Mouse (Mus musculus) T-helper 17 cell (primary cell): ENCODE measurements at regions not wholly inside any gene's neighbourhood (a gene's known extent, or its start where the extent isn't known, plus 50 kb on each side); places are given as distances from the start of the nearest gene placed in this dataset.

ENCODE experiments used
- in situ Hi-C, 2 experiments: fragments of 300-600 bp; cut with MboI, MseI; formaldehyde crosslinking; loops; 1 replicate in 1 of 2; 2 replicates in 1 of 2; pipeline ENCODE4 v1.15.1; 2025; ENCODE audit warnings: high pct_unique_total_duplicates in 2 of 2

DNA sequence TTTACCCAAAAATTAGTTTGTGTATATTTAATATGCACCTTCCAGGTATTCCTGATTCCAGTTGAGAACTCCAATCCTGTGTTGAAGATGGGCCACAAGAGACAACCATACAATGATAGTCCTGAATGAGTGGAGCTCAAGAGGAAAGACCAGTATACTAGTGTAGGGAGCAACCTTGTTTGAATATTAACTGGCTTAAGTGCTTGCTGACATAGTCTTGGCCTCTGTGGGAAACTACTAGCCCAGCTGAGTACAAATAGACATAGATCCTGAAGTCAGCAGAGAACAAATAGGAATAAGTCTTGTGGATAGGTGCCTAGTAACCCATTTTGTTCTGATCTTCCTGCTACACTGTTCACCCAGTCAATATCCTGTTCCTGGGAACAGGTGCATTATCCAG lies 91.2 kb downstream of the Cldn34b1 start:
- in situ Hi-C loops: loop anchor here in 1 of 2 experiments (10.0 kb wide), 1 partner anchor 474 kb away; no protein-coding TSS in a partner anchor

DNA sequence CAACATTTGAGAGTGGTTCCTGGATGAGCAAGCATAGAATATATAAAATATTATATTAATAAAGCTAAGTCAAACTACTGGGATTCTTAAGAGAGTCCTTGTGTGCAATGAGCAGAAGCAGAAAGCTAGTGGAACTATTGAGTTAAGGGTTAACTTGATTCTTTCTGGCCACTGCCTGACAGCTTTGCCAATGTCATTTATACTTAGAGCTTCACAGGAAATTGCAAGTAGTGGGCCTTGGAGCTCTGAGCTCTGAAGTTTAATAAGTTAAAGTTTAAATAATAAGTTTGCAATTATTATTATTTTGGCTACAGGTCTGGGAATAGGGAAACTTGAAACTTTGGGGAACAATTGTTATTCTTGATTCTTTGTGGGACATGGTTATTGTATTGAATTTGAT lies 92.2 kb downstream of the Cldn34b1 start:
- in situ Hi-C loops: loop anchor here in 1 of 2 experiments (10.0 kb wide), 1 partner anchor 473 kb away; no protein-coding TSS in a partner anchor
